Mouse (Mus musculus): ENCODE data around the gene Acoxl.

The Acoxl gene

GRCm38 (mm10) chr2:127897718-127898117 lies 59.0 kb downstream of the Acoxl start:
- DNase-seq = no peak

- DNase-seq = no peak
These were observed 66.2 kb downstream of the Acoxl start for GRCm38 (mm10) chr2:127904918-127905317.

- DNase-seq = no peak
These were observed 68.5 kb downstream of the Acoxl start for GRCm38 (mm10) chr2:127906973-127907678.

GRCm38 (mm10) chr2:127907679-127908042 lies 69.0 kb downstream of the Acoxl start:
- no peak for DNase-seq

GRCm38 (mm10) chr2:127908881-127909280 lies 70.2 kb downstream of the Acoxl start:
- DNase-seq = no peak

- no peak for DNase-seq
These were observed 71.1 kb downstream of the Acoxl start for GRCm38 (mm10) chr2:127909790-127910189.

- no peak for DNase-seq
These were observed 72.9 kb downstream of the Acoxl start for GRCm38 (mm10) chr2:127911579-127911978.

- no peak for DNase-seq
These were observed 75.4 kb downstream of the Acoxl start for GRCm38 (mm10) chr2:127914047-127914446.

- DNase-seq = no peak
These were observed 78.2 kb downstream of the Acoxl start for GRCm38 (mm10) chr2:127916804-127917410.

GRCm38 (mm10) chr2:127919740-127920139 lies 81.1 kb downstream of the Acoxl start:
- no peak for DNase-seq

GRCm38 (mm10) chr2:127922036-127922901 lies 83.6 kb downstream of the Acoxl start:
- DNase-seq = no peak

GRCm38 (mm10) chr2:127923077-127923680 lies 84.5 kb downstream of the Acoxl start:
- DNase-seq = no peak

GRCm38 (mm10) chr2:127926679-127927324 lies 88.1 kb downstream of the Acoxl start:
- no peak for DNase-seq

- DNase-seq = no peak
These were observed 89.0 kb downstream of the Acoxl start for GRCm38 (mm10) chr2:127927452-127928273.

GRCm38 (mm10) chr2:127928279-127928678 lies 89.6 kb downstream of the Acoxl start:
- no peak for DNase-seq

GRCm38 (mm10) chr2:127928871-127929270 lies 90.2 kb downstream of the Acoxl start:
- DNase-seq = no peak

GRCm38 (mm10) chr2:127929939-127930715 lies 91.5 kb downstream of the Acoxl start:
- no peak for DNase-seq

- no peak for DNase-seq
These were observed 92.9 kb downstream of the Acoxl start for GRCm38 (mm10) chr2:127931576-127931975.

GRCm38 (mm10) chr2:127933531-127933931 lies 94.9 kb downstream of the Acoxl start:
- no peak for DNase-seq

GRCm38 (mm10) chr2:127937079-127937478 lies 98.4 kb downstream of the Acoxl start:
- DNase-seq = no peak

GRCm38 (mm10) chr2:127939206-127939605 lies 100.5 kb downstream of the Acoxl start:
- no peak for DNase-seq

Measured in right cerebral cortex, postnatal 14 days (tissue).